Mouse (Mus musculus) testis, adult 2 months (tissue): ENCODE results near the gene Hspa1l.
A peak's percentile ranks its signal among the peaks of the same experiment; 100 is the strongest.
"Not testable (repeated sequence)": the region's sequence is repeated elsewhere in the genome, so short reads cannot be mapped to it uniquely, and the experiment has no call there.

ENCODE experiments used
- CTCF ChIP-seq: fragments of 200-500 bp; IDR thresholded peaks from 2 replicates; pipeline ENCODE4 v1.5.1; 2012; ENCODE audit warnings: low read depth, mild to moderate bottlenecking, inconsistent platforms, low read length, moderate library complexity; ENCODE audit not compliant: control insufficient read depth, insufficient read depth, insufficient replicate concordance
- POLR2A ChIP-seq: fragments of 200-500 bp; IDR thresholded peaks from 2 replicates; pipeline ENCODE4 v1.6.1; 2012; ENCODE audit warnings: low read depth, mild to moderate bottlenecking, inconsistent platforms, low read length, moderate library complexity; ENCODE audit not compliant: control insufficient read depth

DNA sequence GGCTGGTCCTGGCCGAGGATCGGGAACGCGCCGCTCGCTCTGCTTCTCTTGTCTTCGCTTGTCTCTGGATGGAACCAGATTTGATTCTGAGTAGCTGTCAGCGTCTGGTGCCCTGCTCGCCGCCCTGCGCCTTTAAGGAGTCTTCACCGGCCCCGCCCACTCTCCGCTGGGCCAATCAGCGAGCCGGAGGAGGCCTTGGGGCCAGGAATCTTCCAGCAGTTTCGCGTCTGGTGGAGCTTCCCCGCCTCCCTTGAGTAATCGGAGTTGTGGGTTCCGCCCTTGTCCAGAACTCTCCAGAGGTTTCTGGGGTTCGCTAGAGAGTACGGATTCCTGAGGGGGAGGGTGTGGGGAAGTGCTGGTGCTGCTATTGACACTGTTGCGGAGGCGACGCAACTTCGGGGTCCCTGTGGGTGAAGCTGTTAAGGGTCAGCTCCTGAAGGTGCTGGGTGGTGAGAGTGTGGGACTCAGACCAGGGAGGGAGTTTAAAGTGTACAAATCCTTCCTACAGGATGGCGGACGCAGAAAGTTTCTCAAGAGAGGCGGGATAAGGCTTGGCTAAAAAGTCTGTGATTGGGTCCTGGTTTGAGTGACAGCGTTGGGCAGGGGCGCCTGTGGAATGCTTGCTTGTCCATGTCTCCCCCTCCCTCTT lies 13.2 kb upstream of the Hspa1l start, which contains the start of gene Hspa1b:
- TF ChIP-seq CTCF, result not testable (repeated sequence)
- 0 out of 2 replicates have a peak, but pooled peaks have one; percentile 32 for TF ChIP-seq POLR2A
